Mouse (Mus musculus): ENCODE measurements around the gene Trim69. TPM values are rescaled to one million over a fixed set of nuclear protein-coding genes. Genes with fewer than 3 reads are reported as not detected.

Gene Trim69
- total RNA-seq (2021): not detected
- long read RNA-seq, experiment 1: 0 reads
- long read RNA-seq, experiment 2: 0 reads

- DNase-seq: peak; percentile 90
Measured at GRCm38 (mm10) chr2:122160680-122161079, at the start of gene Trim69. Gene Trim69 (plus strand): TSS chr2:122160700.

- no peak for DNase-seq
Measured at GRCm38 (mm10) chr2:122116888-122117287, 43.6 kb upstream of the Trim69 start.

- DNase-seq: peak; percentile 99
Measured at GRCm38 (mm10) chr2:122117961-122118958, 42.2 kb upstream of the Trim69 start, which contains the start of gene Spg11. Gene Spg11 (minus strand): TSS chr2:122118386.

GRCm38 (mm10) chr2:122125680-122126572 is 34.6 kb upstream of the Trim69 start:
- DNase-seq: no peak

GRCm38 (mm10) chr2:122126765-122127347 is 33.6 kb upstream of the Trim69 start:
- no peak for DNase-seq

GRCm38 (mm10) chr2:122127635-122128034 is 32.9 kb upstream of the Trim69 start:
- no peak for DNase-seq

- DNase-seq: no peak
Measured at GRCm38 (mm10) chr2:122132078-122132477, 28.4 kb upstream of the Trim69 start.

- DNase-seq: no peak
Measured at GRCm38 (mm10) chr2:122132618-122133017, 27.9 kb upstream of the Trim69 start.

- DNase-seq: no peak
Measured at GRCm38 (mm10) chr2:122137839-122138465, 22.5 kb upstream of the Trim69 start.

GRCm38 (mm10) chr2:122140815-122141214 is 19.7 kb upstream of the Trim69 start:
- DNase-seq: no peak

GRCm38 (mm10) chr2:122141332-122141967 is 19.1 kb upstream of the Trim69 start:
- DNase-seq: no peak

- DNase-seq: no peak
Measured at GRCm38 (mm10) chr2:122143111-122143510, 17.4 kb upstream of the Trim69 start.

GRCm38 (mm10) chr2:122145756-122146155 is 14.7 kb upstream of the Trim69 start:
- no peak for DNase-seq

GRCm38 (mm10) chr2:122146687-122147086 is 13.8 kb upstream of the Trim69 start:
- no peak for DNase-seq

GRCm38 (mm10) chr2:122147508-122148241 is 12.8 kb upstream of the Trim69 start, which contains the start of gene B2m:
Gene B2m (plus strand): TSS chr2:122147686.
- peak; percentile 97 for DNase-seq

- DNase-seq: peak; percentile 75
Measured at GRCm38 (mm10) chr2:122148242-122148917, 12.1 kb upstream of the Trim69 start.

GRCm38 (mm10) chr2:122149316-122149715 is 11.2 kb upstream of the Trim69 start:
- DNase-seq: no peak

GRCm38 (mm10) chr2:122149716-122150115 is 10.8 kb upstream of the Trim69 start:
- no peak for DNase-seq

GRCm38 (mm10) chr2:122151221-122151620 is 9.3 kb upstream of the Trim69 start:
- no peak for DNase-seq

- DNase-seq: no peak
Measured at GRCm38 (mm10) chr2:122152850-122153249, 7.7 kb upstream of the Trim69 start.
